Mouse (Mus musculus): ENCODE data around the gene Larp4b. TPM values are rescaled to one million over a fixed set of nuclear protein-coding genes. Genes with fewer than 3 reads are reported as not detected.

Larp4b gene
- 10 to 100 TPM; 70.3 to 75.6 TPM for total RNA-seq (2023)

GRCm38 (mm10) chr13:9093316-9094155 is at the start of gene Larp4b:
Larp4b (plus strand) TSS chr13:9093881.

Other genes starting within 250 kb of the Larp4b start
- 10 to 100 TPM; 69.9 to 74.5 TPM for gene Wdr37, start 222.0 kb upstream of the Larp4b start, total RNA-seq (2023)
- gene Idi1, start 208.4 kb upstream of the Larp4b start, total RNA-seq (2023), result 10 to 100 TPM; 12.9 to 21.6 TPM
- gene Gm9745, start 145.7 kb upstream of the Larp4b start, total RNA-seq (2023), result not detected
- not detected for gene Idi2, start 141.0 kb upstream of the Larp4b start, total RNA-seq (2023)
- gene Gtpbp4, start 97.8 kb upstream of the Larp4b start, total RNA-seq (2023), result 10 to 100 TPM; 90.9 to 91.8 TPM
- gene Dip2c, start 182.6 kb downstream of the Larp4b start, total RNA-seq (2023), result 1 to 10 TPM; 2.6 to 2.8 TPM